Mouse (Mus musculus) midbrain, postnatal 0 days (tissue): ENCODE data around the gene Srsf10. TPM values are rescaled to one million over a fixed set of nuclear protein-coding genes. Genes with fewer than 3 reads are reported as not detected.
A peak's percentile ranks its signal among the peaks of the same experiment; 100 is the strongest.

Source experiments
- ATAC-seq: fragments of 200-750 bp; cut with Nextera tagmentation; 2 replicates; pipeline ENCODE4 v1.8.0; 2017; ENCODE audit warnings: moderate number of reproducible peaks, mild to moderate bottlenecking, moderate TSS enrichment, moderate library complexity; ENCODE audit not compliant: low FRiP score
- DNase-seq: peaks from one replicate; pipeline ENCODE4 v3.0.0-alpha.2; 2015; ENCODE audit warnings: low spot score
- H3K27ac ChIP-seq: fragments of 300-500 bp; sonication (generic); 2 replicates; pipeline ENCODE4 v1.5.1; 2014; ENCODE audit warnings: low read depth, mild to moderate bottlenecking, low read length, mixed read lengths
- H3K27me3 ChIP-seq: fragments of 300-500 bp; sonication (generic); 2 replicates; pipeline ENCODE4 v1.6.1; 2014; ENCODE audit warnings: low read length, control low read depth, mixed read lengths; ENCODE audit not compliant: insufficient read depth
- H3K36me3 ChIP-seq: fragments of 300-500 bp; sonication (generic); 2 replicates; pipeline ENCODE4 v1.6.1; 2014; ENCODE audit warnings: low read length, control low read depth, mixed read lengths; ENCODE audit not compliant: insufficient read depth
- H3K4me1 ChIP-seq: fragments of 300-500 bp; sonication (generic); 2 replicates; pipeline ENCODE4 v1.6.1; 2014; ENCODE audit warnings: mild to moderate bottlenecking, control low read depth, antibody characterized with exemption, low read length, mixed read lengths; ENCODE audit not compliant: insufficient read depth
- H3K4me2 ChIP-seq: fragments of 300-500 bp; sonication (generic); 2 replicates; pipeline ENCODE4 v1.6.1; 2014; ENCODE audit warnings: low read depth, mild to moderate bottlenecking, low read length, mixed read lengths; ENCODE audit not compliant: poor library complexity, severe bottlenecking
- H3K4me3 ChIP-seq: fragments of 300-500 bp; sonication (generic); 2 replicates; pipeline ENCODE4 v1.5.1; 2014; ENCODE audit warnings: low read depth, mild to moderate bottlenecking, low read length, moderate library complexity
- H3K9ac ChIP-seq: fragments of 300-500 bp; sonication (generic); replicated peaks from 2 replicates; pipeline ENCODE4 v1.6.1; 2014; ENCODE audit warnings: mild to moderate bottlenecking, low read length, moderate library complexity, mixed read lengths; ENCODE audit not compliant: poor library complexity, severe bottlenecking
- H3K9me3 ChIP-seq: fragments of 300-500 bp; sonication (generic); 2 replicates; pipeline ENCODE4 v1.6.1; 2016; ENCODE audit warnings: low read length, control low read depth
- CTCF ChIP-seq: IDR thresholded peaks from 2 replicates; pipeline ENCODE4 v1.5.1; 2016; ENCODE audit warnings: antibody characterized with exemption, mild to moderate bottlenecking
- WGBS: fragments of 180-500 bp; shearing (Covaris S2); extraction: QIAGEN DNeasy Blood & Tissue Kit; methylation state at CpG from one replicate; pipeline ENCODE4 v1.1.7; 2014; 5-methylcytosine and 5-hydroxymethylcytosine counted together
- polyA plus RNA-seq: library from polyadenylated mRNA; unstranded; fragments of >200 nt; fragmentation: Nextera tagmentation; extraction: Ambion mirVana; gene quantifications from 2 replicates; pipeline ENCODE4 v1.2.1, GENCODE M21; 2015
- total RNA-seq: library from RNA; depleted of rRNA; stranded (reverse); fragments of >200 nt; gene quantifications from 2 replicates; pipeline ENCODE4 v1.2.3, GENCODE M21; 2014

Srsf10 gene
- total and polyA plus RNA-seq, 2 experiments from 2014 or later: 66.6 to 155 TPM

GRCm38 (mm10) chr4:135823298-135823697 lies 32.2 kb upstream of the Srsf10 start:
- H3K27ac ChIP-seq: no peak overlapping the region
- no peaks in the 10 kb centered on the region for H3K9me3 ChIP-seq
- no peaks in the 10 kb centered on the region for H3K27me3 ChIP-seq
- no peaks in the 10 kb centered on the region for H3K36me3 ChIP-seq
- peak; percentile 56 for DNase-seq
- TF ChIP-seq CTCF: peak; percentile 78
- 55% methylated on average over 2 of the region's 2 CpGs for WGBS
- no peak overlapping the region for H3K4me2 ChIP-seq
- H3K9ac ChIP-seq: no peak overlapping the region
- H3K4me1 ChIP-seq: no peaks in the 10 kb centered on the region
- no peak overlapping the region for H3K4me3 ChIP-seq
- no peak for ATAC-seq

- WGBS: 46% methylated on average over 8 of the region's 8 CpGs
- H3K4me2 ChIP-seq: no peak overlapping the region
- no peak for ATAC-seq
Observed at GRCm38 (mm10) chr4:135824254-135824653, 31.3 kb upstream of the Srsf10 start.

GRCm38 (mm10) chr4:135828491-135828890 lies 27.1 kb upstream of the Srsf10 start:
- Histone ChIP-seq H3K9me3 (no peaks in the 10 kb centered on the region), H3K27me3 (no peaks in the 10 kb centered on the region), H3K4me1 (peaks cover 4% of the 10 kb centered on the region), H3K36me3 (no peaks in the 10 kb centered on the region), H3K4me2 (peak overlapping the region; percentile 15; the same call in 1 of the 2 replicates), H3K4me3 (no peak overlapping the region), H3K27ac (peak overlapping the region; percentile 63; the same call in 1 of the 2 replicates), H3K9ac (0 out of 2 replicates have a peak overlapping the region, but pooled peaks have one; percentile 19)
- no peak for ATAC-seq
- DNase-seq: peak; percentile 58
- WGBS: 12% methylated on average over 11 of the region's 11 CpGs
- TF ChIP-seq CTCF: no peak

More at GRCm38 (mm10) chr4:135824254-135824653, 31.3 kb upstream of the Srsf10 start:
- Histone ChIP-seq H3K9me3 (no peaks in the 10 kb centered on the region), H3K4me3 (no peak overlapping the region), H3K27me3 (no peaks in the 10 kb centered on the region), H3K27ac (no peak overlapping the region), H3K9ac (no peak overlapping the region), H3K4me1 (no peaks in the 10 kb centered on the region), H3K36me3 (no peaks in the 10 kb centered on the region)
- no peak for DNase-seq
- TF ChIP-seq CTCF: no peak

- no peaks in the 10 kb centered on the region for H3K36me3 ChIP-seq
- ATAC-seq: no peak
Observed at GRCm38 (mm10) chr4:135832070-135832469, 23.5 kb upstream of the Srsf10 start.

GRCm38 (mm10) chr4:135833301-135834123 lies 22.0 kb upstream of the Srsf10 start:
- H3K27me3 ChIP-seq: no peaks in the 10 kb centered on the region
- peak overlapping the region; percentile 19; the same call in 1 of the 2 replicates for H3K9ac ChIP-seq

More at GRCm38 (mm10) chr4:135832070-135832469, 23.5 kb upstream of the Srsf10 start:
- no peak for TF ChIP-seq CTCF
- Histone ChIP-seq H3K9me3 (no peaks in the 10 kb centered on the region), H3K4me1 (peaks cover 10% of the 10 kb centered on the region), H3K27ac (no peak overlapping the region), H3K9ac (no peak overlapping the region), H3K4me2 (no peak overlapping the region), H3K4me3 (no peak overlapping the region), H3K27me3 (no peaks in the 10 kb centered on the region)
- 77% methylated on average over 11 of the region's 11 CpGs for WGBS
- peak; percentile 31 for DNase-seq

More at GRCm38 (mm10) chr4:135833301-135834123, 22.0 kb upstream of the Srsf10 start:
- no peaks in the 10 kb centered on the region for H3K9me3 ChIP-seq
- peak overlapping the region; percentile 85 for H3K27ac ChIP-seq
- H3K4me3 ChIP-seq: no peak overlapping the region
- 36% methylated on average over 12 of the region's 12 CpGs for WGBS
- H3K4me1 ChIP-seq: peaks cover 10% of the 10 kb centered on the region
- no peaks in the 10 kb centered on the region for H3K36me3 ChIP-seq
- H3K4me2 ChIP-seq: no peak overlapping the region
- TF ChIP-seq CTCF: no peak
- DNase-seq (peak; percentile 79), ATAC-seq (peak; percentile 52; the same call in 1 of the 2 replicates)
